Mouse (Mus musculus) heart, embryonic 13.5 days (tissue): Measurements from ENCODE around the gene Psmd7. TPM values are rescaled to one million over a fixed set of nuclear protein-coding genes. Genes with fewer than 3 reads are reported as not detected.
"Not testable (repeated sequence)": the region's sequence is repeated elsewhere in the genome, so short reads cannot be mapped to it uniquely, and the experiment has no call there.

Experiments used
- ATAC-seq: fragments of 200-750 bp; cut with Nextera tagmentation; 2 replicates; pipeline ENCODE4 v1.8.0; 2017; ENCODE audit warnings: moderate TSS enrichment; ENCODE audit not compliant: insufficient number of reproducible peaks, low FRiP score, low TSS enrichment; ENCODE audit errors: extremely low read depth
- H3K27ac ChIP-seq: fragments of 300-500 bp; sonication (generic); replicated peaks from 2 replicates; pipeline ENCODE4 v1.5.1; 2015; ENCODE audit warnings: moderate library complexity, mild to moderate bottlenecking, inconsistent platforms
- H3K27me3 ChIP-seq: fragments of 300-500 bp; sonication (generic); replicated peaks from 2 replicates; pipeline ENCODE4 v1.6.1; 2015; ENCODE audit warnings: mild to moderate bottlenecking, inconsistent platforms
- H3K36me3 ChIP-seq: fragments of 300-500 bp; sonication (generic); 2 replicates; pipeline ENCODE4 v1.6.1; 2015; ENCODE audit warnings: mild to moderate bottlenecking, inconsistent platforms
- H3K4me1 ChIP-seq: fragments of 300-500 bp; sonication (generic); 2 replicates; pipeline ENCODE4 v1.6.1; 2015; ENCODE audit warnings: inconsistent platforms
- H3K4me2 ChIP-seq: fragments of 300-500 bp; sonication (generic); 2 replicates; pipeline ENCODE4 v1.6.1; 2015; ENCODE audit warnings: inconsistent platforms, mild to moderate bottlenecking, moderate library complexity
- H3K4me3 ChIP-seq: fragments of 300-500 bp; sonication (generic); 2 replicates; pipeline ENCODE4 v1.5.1; 2015; ENCODE audit warnings: moderate library complexity, mild to moderate bottlenecking, inconsistent platforms
- H3K9ac ChIP-seq: fragments of 300-500 bp; sonication (generic); 2 replicates; pipeline ENCODE4 v1.6.1; 2015; ENCODE audit warnings: inconsistent platforms, mild to moderate bottlenecking, moderate library complexity
- H3K9me3 ChIP-seq: fragments of 300-500 bp; sonication (generic); 2 replicates; pipeline ENCODE4 v1.6.1; 2016; ENCODE audit warnings: inconsistent platforms
- WGBS: fragments of 180-500 bp; shearing (Covaris S2); methylation state at CpG from one replicate; pipeline ENCODE4 v1.1.7; 2015; ENCODE audit warnings: mixed read lengths; 5-methylcytosine and 5-hydroxymethylcytosine counted together
- polyA plus RNA-seq: library from polyadenylated mRNA; unstranded; fragments of >200 nt; fragmentation: Nextera tagmentation; extraction: Ambion mirVana; gene quantifications from 2 replicates; pipeline ENCODE4 v1.2.1, GENCODE M21; 2015

The Psmd7 gene
- polyA plus RNA-seq, result 176 and 196 TPM in 2 replicates

- peak within 1 kb of the TSS; percentile 81 for H3K27ac ChIP-seq
- 2% methylated on average over 65 of the region's 65 CpGs for WGBS
- peak; percentile 87 for ATAC-seq
Measured at GRCm38 (mm10) chr8:107587995-107588780, at the start of gene Psmd7. TSS of gene Psmd7 (minus strand) at chr8:107588464.

GRCm38 (mm10) chr8:107633734-107634133 lies 45.5 kb upstream of the Psmd7 start:
- WGBS, result 93% methylated on average over 2 of the region's 2 CpGs
- Histone ChIP-seq H3K4me2 (no peak overlapping the region), H3K27me3 (no peaks in the 10 kb centered on the region), H3K9ac (no peak overlapping the region), H3K36me3 (no peaks in the 10 kb centered on the region), H3K27ac (no peak overlapping the region), H3K4me1 (no peaks in the 10 kb centered on the region), H3K9me3 (no peaks in the 10 kb centered on the region), H3K4me3 (no peak overlapping the region)
- no peak for ATAC-seq

More at GRCm38 (mm10) chr8:107587995-107588780, at the start of gene Psmd7:
- H3K9me3 ChIP-seq, result no peaks in the 10 kb centered on the region
- peaks cover 17% of the 10 kb centered on the region for H3K4me1 ChIP-seq
- no peaks in the 10 kb centered on the region for H3K27me3 ChIP-seq
- H3K4me2 ChIP-seq, result peak within 1 kb of the TSS; percentile 85
- peak within 1 kb of the TSS; percentile 95 for H3K9ac ChIP-seq
- peak within 1 kb of the TSS; percentile 82 for H3K4me3 ChIP-seq
- H3K36me3 ChIP-seq, result peaks cover 34% of the 10 kb centered on the region

- H3K27me3 ChIP-seq, result no peaks in the 10 kb centered on the region
- no peaks in the 10 kb centered on the region for H3K9me3 ChIP-seq
- no peak overlapping the region for H3K9ac ChIP-seq
- no peak overlapping the region for H3K27ac ChIP-seq
- 87% methylated on average over 11 of the region's 11 CpGs for WGBS
- H3K4me2 ChIP-seq, result no peak overlapping the region
- H3K4me3 ChIP-seq, result no peak overlapping the region
- H3K36me3 ChIP-seq, result no peaks in the 10 kb centered on the region
- ATAC-seq, result no peak
- H3K4me1 ChIP-seq, result no peaks in the 10 kb centered on the region
Measured at GRCm38 (mm10) chr8:107629701-107630100, 41.4 kb upstream of the Psmd7 start.

GRCm38 (mm10) chr8:107628501-107629149 lies 40.4 kb upstream of the Psmd7 start:
- H3K4me2 ChIP-seq, result no peak overlapping the region
- no peaks in the 10 kb centered on the region for H3K9me3 ChIP-seq
- no peaks in the 10 kb centered on the region for H3K27me3 ChIP-seq
- no peak for ATAC-seq
- no peak overlapping the region for H3K9ac ChIP-seq
- no peaks in the 10 kb centered on the region for H3K36me3 ChIP-seq
- no peaks in the 10 kb centered on the region for H3K4me1 ChIP-seq
- no peak overlapping the region for H3K27ac ChIP-seq
- H3K4me3 ChIP-seq, result no peak overlapping the region
- WGBS, result 55% methylated on average over 8 of the region's 8 CpGs

GRCm38 (mm10) chr8:107627881-107628280 lies 39.6 kb upstream of the Psmd7 start:
- ATAC-seq, result no peak
- Histone ChIP-seq H3K9ac (no peak overlapping the region), H3K27me3 (no peaks in the 10 kb centered on the region), H3K9me3 (no peaks in the 10 kb centered on the region), H3K36me3 (no peaks in the 10 kb centered on the region), H3K4me2 (no peak overlapping the region), H3K4me3 (no peak overlapping the region), H3K27ac (no peak overlapping the region), H3K4me1 (no peaks in the 10 kb centered on the region)
- WGBS, result 88% methylated on average over 9 of the region's 9 CpGs

- H3K9me3 ChIP-seq, H3K27me3 ChIP-seq, H3K9ac ChIP-seq, ATAC-seq, H3K4me1 ChIP-seq, H3K36me3 ChIP-seq, H3K4me3 ChIP-seq, H3K4me2 ChIP-seq, H3K27ac ChIP-seq: not testable (repeated sequence)
Measured at GRCm38 (mm10) chr8:107624301-107624700, 36.0 kb upstream of the Psmd7 start.

GRCm38 (mm10) chr8:107621930-107622623 lies 33.8 kb upstream of the Psmd7 start:
- no peak for ATAC-seq
- H3K4me3 ChIP-seq, result no peak overlapping the region
- no peak overlapping the region for H3K27ac ChIP-seq
- H3K4me1 ChIP-seq, result no peaks in the 10 kb centered on the region
- no peak overlapping the region for H3K9ac ChIP-seq
- H3K9me3 ChIP-seq, result no peaks in the 10 kb centered on the region
- H3K27me3 ChIP-seq, result no peaks in the 10 kb centered on the region
- H3K4me2 ChIP-seq, result no peak overlapping the region
- H3K36me3 ChIP-seq, result no peaks in the 10 kb centered on the region
- WGBS, result 82% methylated on average over 10 of the region's 10 CpGs

- Histone ChIP-seq H3K4me1 (no peaks in the 10 kb centered on the region), H3K36me3 (no peaks in the 10 kb centered on the region), H3K27ac (no peak overlapping the region), H3K27me3 (no peaks in the 10 kb centered on the region), H3K4me3 (no peak overlapping the region), H3K9ac (no peak overlapping the region), H3K4me2 (no peak overlapping the region), H3K9me3 (no peaks in the 10 kb centered on the region)
- ATAC-seq, result no peak
- 22% methylated on average over 3 of the region's 3 CpGs for WGBS
Measured at GRCm38 (mm10) chr8:107621136-107621535, 32.9 kb upstream of the Psmd7 start.

GRCm38 (mm10) chr8:107618499-107618898 lies 30.2 kb upstream of the Psmd7 start:
- no peaks in the 10 kb centered on the region for H3K27me3 ChIP-seq
- H3K9me3 ChIP-seq, result no peaks in the 10 kb centered on the region
- no peaks in the 10 kb centered on the region for H3K36me3 ChIP-seq
- WGBS, result 77% methylated on average over 10 of the region's 10 CpGs
- no peak overlapping the region for H3K27ac ChIP-seq
- ATAC-seq, result no peak
- no peak overlapping the region for H3K9ac ChIP-seq
- H3K4me2 ChIP-seq, result no peak overlapping the region
- H3K4me3 ChIP-seq, result no peak overlapping the region
- no peaks in the 10 kb centered on the region for H3K4me1 ChIP-seq

GRCm38 (mm10) chr8:107613411-107613810 lies 25.1 kb upstream of the Psmd7 start:
- no peak overlapping the region for H3K4me2 ChIP-seq
- no peaks in the 10 kb centered on the region for H3K36me3 ChIP-seq
- no peak overlapping the region for H3K9ac ChIP-seq
- WGBS, result 71% methylated on average over 6 of the region's 6 CpGs
- no peak for ATAC-seq
- H3K9me3 ChIP-seq, result no peaks in the 10 kb centered on the region
- no peak overlapping the region for H3K4me3 ChIP-seq
- no peak overlapping the region for H3K27ac ChIP-seq
- H3K4me1 ChIP-seq, result no peaks in the 10 kb centered on the region
- no peaks in the 10 kb centered on the region for H3K27me3 ChIP-seq

- H3K4me2 ChIP-seq, result peak overlapping the region; percentile 51
- no peaks in the 10 kb centered on the region for H3K4me1 ChIP-seq
- no peak overlapping the region for H3K9ac ChIP-seq
- H3K4me3 ChIP-seq, result 0 out of 2 replicates have a peak overlapping the region, but pooled peaks have one; percentile 13
- 0 out of 2 replicates have a peak, but pooled peaks cover 2% of the 10 kb centered on the region for H3K27me3 ChIP-seq
- no peak overlapping the region for H3K27ac ChIP-seq
- H3K36me3 ChIP-seq, result no peaks in the 10 kb centered on the region
- no peaks in the 10 kb centered on the region for H3K9me3 ChIP-seq
- 24% methylated on average over 11 of the region's 11 CpGs for WGBS
- ATAC-seq, result no peak
Measured at GRCm38 (mm10) chr8:107610845-107611244, 22.6 kb upstream of the Psmd7 start.
